ENCODE assay signal across 18 mouse cellular contexts in the genomic region with DNA sequence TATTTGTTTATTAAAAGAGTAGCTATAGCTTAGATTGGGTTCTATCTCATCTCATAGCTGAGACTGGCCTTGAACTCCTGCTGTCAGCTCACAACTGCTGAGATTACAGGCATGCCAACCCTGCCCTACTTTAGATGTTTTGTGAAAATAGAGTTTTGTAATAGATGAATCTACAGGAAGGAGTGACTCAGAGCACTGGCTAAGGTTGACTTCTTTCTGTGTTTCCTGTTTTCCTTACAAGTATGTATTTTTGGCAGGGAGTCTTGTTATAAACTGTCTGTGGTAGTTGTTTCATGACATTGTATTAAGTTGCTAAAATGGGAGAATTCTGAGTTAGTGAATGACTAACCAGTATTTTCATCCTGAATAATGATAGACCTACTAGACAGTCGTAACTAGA.
A peak's percentile ranks its signal among the peaks of the same experiment; 100 is the strongest.
DNase-seq lines count a peak whose midpoint lies in the region; ATAC-seq and TF ChIP-seq lines count a peak whose summit lies in the region.
"Had no signal": no experiment of that assay in that cellular context is flagged by ENCODE, and none has a peak within 500 bp of the region (broad histone marks: within the 10 kb centered on the region; RNA-seq: fewer than 3 reads in every experiment).

No protein-coding gene starts in this region.

- H3K79me2 ChIP-seq in C2C12 (ENCODE audit: control insufficient read depth, insufficient read depth), result no peaks in the 10 kb centered on the region

- no peak for TF ChIP-seq CTCF in C2C12 (IDR thresholded peaks at IDR 0.05; ENCODE audit: control insufficient read depth, insufficient read depth, insufficient read length)
- TF ChIP-seq CTCF in Patski (IDR thresholded peaks at IDR 0.05), result no peak

- no peak for ATAC-seq in Patski
- peak; percentile 26; the same call in 1 of the 2 replicates for ATAC-seq in megakaryocyte progenitor cell, adult 5-6 weeks (replicated peaks; ENCODE audit: poor library complexity)
- ATAC-seq: forebrain, embryonic 14.5 days; midbrain, embryonic 16.5 days had no signal

- no peak overlapping the region for H3ac ChIP-seq in C2C12 (ENCODE audit: control insufficient read depth, insufficient read length, low read depth)

- no peaks in the 10 kb centered on the region for H3K36me3 ChIP-seq in C2C12 (ENCODE audit: control insufficient read depth, insufficient read depth)

- peak; percentile 75 for DNase-seq in heart, adult 11 months
- DNase-seq in heart, postnatal 36 days, result no peak
- peak; percentile 41 for DNase-seq in Patski (ENCODE audit: low read depth, low spot score)
- no peak for DNase-seq in cerebellum, adult 11-12 months
- DNase-seq in left cerebral cortex, postnatal 25 days (ENCODE audit: low spot score in 2 of 2), result no peak
- DNase-seq: cerebellum, adult 11 months; cerebellum, postnatal 36 days; gastrocnemius, postnatal 25 days; kidney, adult 18-20 months; kidney, postnatal 10 days; layer of hippocampus, postnatal 36 days; lung, adult 2 months; right cerebral cortex, adult 18-20 months had no signal

- no peaks in the 10 kb centered on the region for H3K79me3 ChIP-seq in C2C12 (ENCODE audit: low read depth)

- intact Hi-C loops in heart, postnatal 36 days (cut with DNase I), result loop anchor here (10.0 kb wide), 1 partner anchor 126 kb away; no protein-coding TSS in a partner anchor
- intact Hi-C loops in left cerebral cortex, postnatal 25 days (cut with DNase I), result no loop called here

- H3K4me3 ChIP-seq in C2C12 (ENCODE audit: insufficient read depth, poor library complexity, severe bottlenecking), result no peak overlapping the region
- H3K4me3 ChIP-seq: layer of hippocampus, adult 2 months had no signal

- POLR2A ChIA-PET in Patski (lab: Charles Lee), result no interaction called here

- in situ Hi-C loops in Patski (cut with MboI; ENCODE audit: low pct_unique_long_range_greater_than_20kb), result no loop called here

- H3K27me3 ChIP-seq in C2C12 (ENCODE audit: control insufficient read depth, insufficient read depth, insufficient read length) (no peaks in the 10 kb centered on the region), Patski (no peaks in the 10 kb centered on the region)

- CTCF ChIA-PET in Patski (lab: Charles Lee), result no interaction called here

TF ChIP-seq in C2C12, 6 proteins besides CTCF, POLR2A, EP300 and RAD21:
- TF ChIP-seq FOSL1 (IDR thresholded peaks at IDR 0.05; ENCODE audit: insufficient read depth, low read length, poor library complexity, severe bottlenecking) (peak; percentile 9), CEBPB (IDR thresholded peaks at IDR 0.05; ENCODE audit: low read depth) (peak; percentile 48), MYOG (IDR thresholded peaks at IDR 0.05; ENCODE audit: control insufficient read depth, extremely low read depth, insufficient read length) (no peak), MAX (IDR thresholded peaks at IDR 0.05) (no peak), USF1 (IDR thresholded peaks at IDR 0.05; ENCODE audit: low read depth) (no peak)

Comparison
In these comparisons a context has a peak if more than half of its experiments do, and no peak if none do; other contexts are left out.
1. DNase-seq: peak in heart, adult 11 months (single experiment) and Patski (single experiment); none in heart, postnatal 36 days (0 of 2), cerebellum, adult 11-12 months (single experiment) and left cerebral cortex, postnatal 25 days (0 of 2).